Mouse (Mus musculus) testis, postnatal 10 days (tissue): ENCODE measurements around the gene A930033H14Rik.

Experiments used
- DNase-seq: peaks from one replicate; pipeline ENCODE4 v3.0.0; 2021; ENCODE audit warnings: low spot score

The A930033H14Rik gene

GRCm38 (mm10) chr10:69190434-69191160 is 22.3 kb downstream of the A930033H14Rik start:
- DNase-seq = no peak

- DNase-seq = no peak
These were observed 25.0 kb downstream of the A930033H14Rik start for GRCm38 (mm10) chr10:69187773-69188443.

GRCm38 (mm10) chr10:69185894-69186893 is 26.7 kb downstream of the A930033H14Rik start:
- DNase-seq = peak; percentile 78

- DNase-seq = no peak
These were observed 27.5 kb downstream of the A930033H14Rik start for GRCm38 (mm10) chr10:69185431-69185830.

- DNase-seq = no peak
These were observed 28.0 kb downstream of the A930033H14Rik start for GRCm38 (mm10) chr10:69184903-69185302.

GRCm38 (mm10) chr10:69180997-69181396 is 31.9 kb downstream of the A930033H14Rik start:
- DNase-seq = no peak

- no peak for DNase-seq
These were observed 33.6 kb downstream of the A930033H14Rik start for GRCm38 (mm10) chr10:69179341-69179740.

GRCm38 (mm10) chr10:69176116-69176515 is 36.8 kb downstream of the A930033H14Rik start:
- DNase-seq = no peak

GRCm38 (mm10) chr10:69172412-69172811 is 40.5 kb downstream of the A930033H14Rik start:
- no peak for DNase-seq

GRCm38 (mm10) chr10:69166514-69166913 is 46.4 kb downstream of the A930033H14Rik start:
- no peak for DNase-seq

GRCm38 (mm10) chr10:69165847-69166246 is 47.1 kb downstream of the A930033H14Rik start:
- DNase-seq = no peak

- DNase-seq = no peak
These were observed 47.8 kb downstream of the A930033H14Rik start for GRCm38 (mm10) chr10:69165125-69165524.

- DNase-seq = no peak
These were observed 49.7 kb downstream of the A930033H14Rik start for GRCm38 (mm10) chr10:69163216-69163615.

GRCm38 (mm10) chr10:69162577-69162976 is 50.3 kb downstream of the A930033H14Rik start:
- DNase-seq = no peak

GRCm38 (mm10) chr10:69161503-69161902 is 51.4 kb downstream of the A930033H14Rik start:
- no peak for DNase-seq

GRCm38 (mm10) chr10:69160877-69161276 is 52.0 kb downstream of the A930033H14Rik start:
- DNase-seq = no peak
